Mouse (Mus musculus) gastrocnemius, adult 18-20 months (tissue): ENCODE measurements around the gene Adgrv1. TPM values are rescaled to one million over a fixed set of nuclear protein-coding genes. Genes with fewer than 3 reads are reported as not detected.

Source experiments
- DNase-seq: peaks from one replicate; pipeline ENCODE4 v3.0.0; 2021; ENCODE audit warnings: low spot score
- microRNA-seq: library from miRNA; unstranded; fragments of <30 nt; microRNA quantifications from one replicate; pipeline ENCODE4 v1.2.0, GENCODE M21; 2021
- total RNA-seq, 2 experiments: library from RNA; stranded (reverse); gene quantifications; 2 replicates each; pipeline ENCODE4 v1.2.3; 2021

Adgrv1 gene
- total RNA-seq, 2 experiments from 2014 or later: 0.14 TPM; not detected in 1

GRCm38 (mm10) chr13:81086969-81087682 lies 545.8 kb downstream of the Adgrv1 start:
- no peak for DNase-seq

- DNase-seq: no peak
Measured at GRCm38 (mm10) chr13:81072214-81072613, 560.7 kb downstream of the Adgrv1 start.

GRCm38 (mm10) chr13:81051448-81051847 lies 581.5 kb downstream of the Adgrv1 start:
- DNase-seq: no peak

- no peak for DNase-seq
Measured at GRCm38 (mm10) chr13:81050911-81051310, 582.0 kb downstream of the Adgrv1 start.

GRCm38 (mm10) chr13:81045345-81045744 lies 587.6 kb downstream of the Adgrv1 start:
- no peak for DNase-seq

Small RNA genes within 50 kb of the gene (microRNA-seq; reads per million reads assigned to microRNA genes)
- not detected for gene Gm25241

Other genes with a start within 250 kb of the Adgrv1 start
- gene Lysmd3, start 24.5 kb upstream of the Adgrv1 start, total RNA-seq: 1 to 10 TPM; 5.1 to 5.6 TPM
- gene Polr3g, start 77.9 kb upstream of the Adgrv1 start, total RNA-seq: 1 to 10 TPM; 1.5 to 1.8 TPM
- 1 to 10 TPM; 1.7 to 1.8 TPM for gene Mblac2, start 78.2 kb upstream of the Adgrv1 start, total RNA-seq
- 10 to 100 TPM; 21.6 to 26.3 TPM for gene Cetn3, start 149.9 kb upstream of the Adgrv1 start, total RNA-seq